Mouse (Mus musculus) cerebellum, adult 11 months (tissue): ENCODE measurements at regions not wholly inside any gene's neighbourhood (a gene's known extent, or its start where the extent isn't known, plus 50 kb on each side); places are given as distances from the start of the nearest gene placed in this dataset.
"Not testable (repeated sequence)": the region's sequence is repeated elsewhere in the genome, so short reads cannot be mapped to it uniquely, and the experiment has no call there.

Experiments
- DNase-seq: peaks from one replicate; pipeline ENCODE4 v3.0.0; 2022

GRCm38 (mm10) chr7:138493661-138494060 is 96.1 kb upstream of the Tcerg1l start:
- DNase-seq: no peak

DNA sequence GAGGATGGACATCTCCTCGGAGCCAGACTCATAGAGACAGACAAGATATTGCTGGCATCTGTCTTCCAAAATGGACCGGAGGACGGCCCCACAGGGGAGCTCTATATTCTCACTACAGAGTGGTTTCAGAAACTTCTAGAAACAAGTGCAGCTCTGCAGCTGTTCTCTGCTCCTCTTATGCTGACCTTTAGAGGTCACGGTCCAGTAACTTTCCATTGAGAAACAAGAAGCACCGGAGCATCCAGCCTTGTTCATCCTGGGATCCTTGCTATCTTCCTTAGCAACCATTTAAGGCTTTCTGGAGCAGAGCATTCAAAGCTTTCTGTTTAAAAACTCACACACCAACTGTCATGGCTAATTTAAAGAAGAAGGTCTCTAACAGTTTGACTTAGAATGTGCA is 94.7 kb upstream of the Tcerg1l start:
- DNase-seq: no peak

GRCm38 (mm10) chr7:138489471-138489870 is 91.9 kb upstream of the Tcerg1l start:
- no peak for DNase-seq

GRCm38 (mm10) chr7:138488201-138488720 is 90.7 kb upstream of the Tcerg1l start:
- DNase-seq: no peak

- DNase-seq: no peak
These were observed 75.4 kb upstream of the Tcerg1l start for GRCm38 (mm10) chr7:138472891-138473455.

DNA sequence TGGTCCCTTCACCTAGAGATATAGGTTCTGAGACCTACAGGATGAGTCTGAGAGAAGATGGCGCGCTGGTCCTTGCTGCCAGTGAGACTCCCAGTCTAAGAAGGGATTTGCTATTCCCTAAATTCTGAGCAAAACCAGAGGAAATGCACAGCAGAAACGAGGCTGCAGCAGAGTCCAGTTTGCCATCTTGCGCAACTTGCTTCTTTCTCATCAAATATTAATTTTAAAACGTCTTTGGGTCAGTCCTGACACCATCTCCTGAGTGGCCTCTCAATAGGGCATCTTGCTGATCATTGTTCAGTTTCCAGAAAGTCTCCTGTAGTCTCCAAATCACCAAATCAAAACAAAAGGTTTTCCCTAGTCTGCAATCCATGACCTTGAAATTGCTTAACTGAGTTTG is 74.8 kb upstream of the Tcerg1l start:
- DNase-seq: no peak

DNA sequence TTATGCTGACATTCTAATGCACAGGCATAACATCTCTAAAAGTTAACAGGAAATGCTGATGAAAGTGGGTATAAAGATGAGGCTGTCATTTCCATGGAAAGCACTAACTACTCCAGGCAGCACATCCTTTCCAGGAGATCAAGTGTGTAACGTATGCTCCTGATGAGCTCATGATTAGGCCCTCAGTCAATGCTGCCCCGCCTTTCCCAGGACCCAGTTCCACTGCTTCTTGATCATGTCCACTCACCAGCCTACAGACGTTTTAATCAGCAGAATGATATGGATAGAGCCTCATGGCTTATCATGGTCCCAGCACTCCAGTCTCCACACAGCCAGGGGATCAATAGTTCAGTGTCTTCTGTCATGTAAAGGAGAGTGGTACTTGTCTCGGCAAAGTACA is 71.7 kb upstream of the Tcerg1l start:
- no peak for DNase-seq

- DNase-seq: no peak
These were observed 70.9 kb upstream of the Tcerg1l start for GRCm38 (mm10) chr7:138468436-138468835.

DNA sequence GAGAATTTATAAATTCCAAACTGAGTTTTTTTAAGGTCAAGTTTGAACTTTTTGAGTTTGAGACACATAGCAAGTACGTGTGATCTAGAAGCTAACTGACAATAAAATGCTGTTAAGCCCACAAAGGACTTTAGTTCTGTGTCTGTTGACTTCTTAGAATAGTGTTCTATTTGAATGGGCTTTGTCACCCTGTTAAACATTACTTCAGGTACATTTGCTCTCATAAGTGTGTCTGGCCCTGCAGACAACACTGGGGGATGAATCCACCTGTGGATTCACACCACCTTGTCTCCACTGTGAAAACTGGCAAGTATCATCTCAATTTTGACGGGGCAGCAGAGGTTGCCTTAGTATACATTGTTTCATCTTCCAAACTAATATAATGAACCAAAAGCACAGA is 70.5 kb upstream of the Tcerg1l start:
- DNase-seq: no peak

DNA sequence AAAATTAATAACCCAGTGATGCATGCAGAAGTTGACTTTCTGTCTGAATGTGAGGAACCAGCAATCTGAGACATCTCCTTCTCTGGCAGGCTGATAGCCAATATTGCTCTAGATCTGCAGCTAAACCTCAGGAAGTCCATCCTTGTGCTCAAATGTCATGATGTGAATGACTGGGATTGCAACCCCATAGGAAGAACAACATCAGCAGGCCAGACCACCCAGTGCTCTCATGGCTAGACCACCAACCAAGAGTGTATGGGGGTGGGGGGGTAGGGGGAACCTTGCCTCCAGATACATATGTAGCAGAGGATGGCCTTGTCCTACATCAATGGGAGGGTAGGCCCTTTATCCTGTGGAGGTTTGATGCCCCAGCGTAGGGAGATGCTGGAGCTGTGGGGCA is 69.9 kb upstream of the Tcerg1l start:
- no peak for DNase-seq

GRCm38 (mm10) chr7:138457964-138458363 is 60.4 kb upstream of the Tcerg1l start:
- DNase-seq: no peak

- DNase-seq: no peak
These were observed 57.8 kb upstream of the Tcerg1l start for GRCm38 (mm10) chr7:138455371-138455770.

GRCm38 (mm10) chr7:138454498-138455225 is 57.1 kb upstream of the Tcerg1l start:
- DNase-seq: not testable (repeated sequence)

GRCm38 (mm10) chr7:138451321-138451720 is 53.8 kb upstream of the Tcerg1l start:
- no peak for DNase-seq

GRCm38 (mm10) chr7:138448519-138448918 is 51.0 kb upstream of the Tcerg1l start:
- no peak for DNase-seq
